Mouse (Mus musculus) stomach, embryonic 14.5 days (tissue): ENCODE measurements around the gene BC051142. TPM values are rescaled to one million over a fixed set of nuclear protein-coding genes. Genes with fewer than 3 reads are reported as not detected.

Source experiments
- ATAC-seq: fragments of 200-750 bp; cut with Nextera tagmentation; 2 replicates; pipeline ENCODE4 v1.8.0; 2017; ENCODE audit warnings: low read depth, moderate TSS enrichment; ENCODE audit not compliant: insufficient number of reproducible peaks, insufficient read depth, low FRiP score
- H3K27ac ChIP-seq: fragments of 300-500 bp; sonication (generic); 2 replicates; pipeline ENCODE4 v1.5.1; 2014; ENCODE audit warnings: mild to moderate bottlenecking, low read length, moderate library complexity, mixed read lengths
- H3K27me3 ChIP-seq: fragments of 300-500 bp; sonication (generic); 2 replicates; pipeline ENCODE4 v1.6.1; 2014; ENCODE audit warnings: low read length, control low read depth, mixed read lengths; ENCODE audit not compliant: control insufficient read depth, insufficient read depth
- H3K36me3 ChIP-seq: fragments of 300-500 bp; sonication (generic); 2 replicates; pipeline ENCODE4 v1.6.1; 2014; ENCODE audit warnings: mild to moderate bottlenecking, control low read depth, low read length, moderate library complexity, mixed read lengths; ENCODE audit not compliant: control insufficient read depth, insufficient read depth
- H3K4me1 ChIP-seq: fragments of 300-500 bp; sonication (generic); 2 replicates; pipeline ENCODE4 v1.6.1; 2014; ENCODE audit warnings: low read length, control low read depth, mixed read lengths; ENCODE audit not compliant: control insufficient read depth, insufficient read depth
- H3K4me2 ChIP-seq: fragments of 300-500 bp; sonication (generic); replicated peaks from 2 replicates; pipeline ENCODE4 v1.6.1; 2014; ENCODE audit warnings: low read depth, low read length, control low read depth
- H3K4me3 ChIP-seq: fragments of 300-500 bp; sonication (generic); 2 replicates; pipeline ENCODE4 v1.5.1; 2014; ENCODE audit warnings: low read depth, low read length, control low read depth
- H3K9ac ChIP-seq: fragments of 300-500 bp; sonication (generic); replicated peaks from 2 replicates; pipeline ENCODE4 v1.6.1; 2014; ENCODE audit warnings: low read depth, mild to moderate bottlenecking, control low read depth, low read length, moderate library complexity, mixed read lengths
- H3K9me3 ChIP-seq: fragments of 300-500 bp; sonication (generic); 2 replicates; pipeline ENCODE4 v1.6.1; 2016; ENCODE audit warnings: low read depth, low read length, control low read depth; ENCODE audit not compliant: control insufficient read depth
- WGBS: fragments of 180-500 bp; shearing (Covaris S2); extraction: QIAGEN DNeasy Blood & Tissue Kit; methylation state at CpG from one replicate; pipeline ENCODE4 v1.1.7; 2014; 5-methylcytosine and 5-hydroxymethylcytosine counted together
- polyA plus RNA-seq: library from polyadenylated mRNA; unstranded; fragments of >200 nt; fragmentation: Nextera tagmentation; extraction: Ambion mirVana; gene quantifications from 2 replicates; pipeline ENCODE4 v1.2.1, GENCODE M21; 2014

The BC051142 gene
- polyA plus RNA-seq, 1 experiment from 2014 or later = 0.85 TPM

DNA sequence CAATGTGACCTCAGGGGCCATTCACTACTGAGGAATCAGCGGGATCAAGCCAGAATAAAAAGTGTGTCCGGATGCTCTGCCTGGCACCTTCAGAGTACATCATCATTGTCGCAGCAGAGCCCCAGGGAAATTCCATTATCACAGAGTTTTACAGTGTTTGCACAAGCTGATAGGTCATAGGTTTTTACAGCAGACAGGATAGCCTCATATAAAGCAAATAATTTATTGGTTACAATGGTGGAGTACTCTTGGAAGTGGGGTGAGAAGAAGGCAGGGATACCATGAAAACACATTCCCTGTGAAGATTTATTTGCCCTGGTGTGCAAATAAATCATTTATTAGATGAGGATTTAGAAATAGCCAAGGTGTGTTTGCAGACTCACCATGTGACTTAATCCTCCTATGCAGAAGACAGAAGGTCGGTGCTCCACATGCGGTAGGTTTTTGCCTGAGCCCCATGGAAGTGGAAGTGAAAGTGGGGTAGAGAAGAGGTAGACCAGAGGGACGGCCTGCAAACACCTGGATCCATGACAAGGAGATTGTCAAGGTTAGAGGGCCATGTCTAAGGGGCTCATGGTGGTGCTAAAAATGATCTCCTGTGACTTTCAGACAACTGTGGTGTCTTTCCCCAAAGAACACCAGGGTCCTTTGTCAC is 25.4 kb upstream of the BC051142 start:
- Histone ChIP-seq H3K36me3 (no peaks in the 10 kb centered on the region), H3K4me2 (no peak overlapping the region), H3K9ac (no peak overlapping the region), H3K27me3 (no peaks in the 10 kb centered on the region), H3K4me1 (no peaks in the 10 kb centered on the region), H3K27ac (no peak overlapping the region), H3K9me3 (no peaks in the 10 kb centered on the region), H3K4me3 (no peak overlapping the region)
- WGBS = 57% methylated on average over 6 of the region's 6 CpGs
- no peak for ATAC-seq

DNA sequence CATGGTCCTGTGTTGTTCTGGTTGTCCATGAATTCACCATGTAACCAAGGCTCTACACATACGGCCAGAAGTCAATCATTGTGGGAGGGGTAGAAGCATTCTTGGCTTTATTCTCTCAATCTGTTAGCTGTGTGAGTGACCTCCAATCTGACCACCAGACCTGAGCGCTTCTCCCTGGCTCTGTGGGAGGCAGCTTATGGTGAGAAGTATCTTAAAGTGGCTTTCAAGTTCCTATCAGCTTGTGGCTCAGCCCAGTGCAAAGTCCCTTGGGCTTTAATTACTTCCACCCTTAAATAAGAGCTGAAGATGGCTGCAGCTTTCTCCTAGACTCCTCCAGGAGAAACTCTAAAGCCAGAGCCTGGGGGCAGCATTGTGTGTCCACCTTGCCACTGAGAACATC is 21.8 kb upstream of the BC051142 start, which contains the start of gene Btnl1:
Btnl1 (plus strand) TSS at position 286 of the 400 bp plus-strand sequence.
- Histone ChIP-seq H3K36me3 (no peaks in the 10 kb centered on the region), H3K9ac (no peak within 1 kb of the TSS), H3K4me2 (no peak within 1 kb of the TSS), H3K27me3 (no peaks in the 10 kb centered on the region), H3K4me1 (no peaks in the 10 kb centered on the region), H3K4me3 (no peak within 1 kb of the TSS), H3K9me3 (no peaks in the 10 kb centered on the region), H3K27ac (no peak within 1 kb of the TSS)
- WGBS = 77% methylated on average over 2 of the region's 2 CpGs
- no peak for ATAC-seq

DNA sequence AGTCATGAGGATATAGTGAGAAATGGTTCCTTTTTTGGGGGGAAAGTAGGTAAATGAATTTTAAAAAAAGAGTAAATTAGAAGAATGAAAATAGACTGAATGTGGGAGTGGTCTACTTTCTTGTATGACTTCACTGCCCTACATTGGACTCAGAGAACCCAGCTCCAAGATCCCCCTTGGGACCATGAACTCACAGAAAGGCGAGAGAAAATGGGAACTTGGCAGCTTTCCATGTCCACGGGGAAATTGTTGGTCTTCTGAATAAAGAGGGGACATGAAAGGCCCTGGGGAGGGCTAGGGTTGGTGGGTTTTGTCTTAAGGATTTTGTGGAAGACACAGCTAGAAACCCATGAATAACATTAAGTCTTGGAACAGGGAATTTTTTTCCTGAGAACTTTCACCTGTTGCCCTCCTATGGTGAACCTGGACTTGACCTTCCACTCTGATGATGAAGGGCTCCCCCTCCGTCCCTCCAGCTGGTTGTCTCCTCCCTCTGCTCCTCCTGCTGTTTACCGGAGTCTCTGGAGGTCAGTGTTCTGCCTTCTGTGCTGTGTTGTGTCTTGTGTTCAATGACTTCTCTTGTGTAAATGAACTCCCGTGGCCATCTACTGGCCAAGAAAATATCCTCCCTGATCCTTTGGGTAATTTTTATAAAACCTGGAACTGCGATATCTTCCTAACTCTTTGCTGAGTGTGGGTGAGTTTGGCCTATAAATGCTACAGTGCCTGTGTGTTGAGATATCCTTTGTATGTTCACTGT is 21.0 kb upstream of the BC051142 start:
- Histone ChIP-seq H3K4me2 (no peak overlapping the region), H3K27ac (no peak overlapping the region), H3K9ac (no peak overlapping the region), H3K4me3 (no peak overlapping the region), H3K9me3 (no peaks in the 10 kb centered on the region), H3K36me3 (no peaks in the 10 kb centered on the region), H3K4me1 (no peaks in the 10 kb centered on the region), H3K27me3 (no peaks in the 10 kb centered on the region)
- WGBS = 58% methylated on average over 6 of the region's 6 CpGs
- ATAC-seq = no peak

DNA sequence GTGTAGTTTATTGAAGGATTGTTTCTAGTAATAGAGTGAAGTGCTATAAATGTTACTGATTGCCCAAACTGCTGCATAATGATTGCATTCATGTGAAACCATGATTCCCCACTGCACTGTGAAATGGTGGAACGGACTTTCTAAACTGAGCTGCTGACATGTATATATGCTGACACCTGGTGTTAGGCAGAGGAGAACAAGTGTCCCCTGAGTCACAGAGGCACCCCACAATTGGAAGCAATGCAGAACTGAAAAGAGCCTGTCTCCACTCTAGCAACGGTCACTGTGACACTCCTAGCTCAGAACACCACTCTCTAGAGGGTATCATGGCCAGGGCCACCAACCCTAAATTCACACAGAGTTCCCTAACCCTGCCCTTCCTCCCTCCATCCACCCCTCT is 19.9 kb upstream of the BC051142 start:
- no peaks in the 10 kb centered on the region for H3K9me3 ChIP-seq
- no peak for ATAC-seq
- no peaks in the 10 kb centered on the region for H3K36me3 ChIP-seq
- H3K27me3 ChIP-seq = no peaks in the 10 kb centered on the region
- H3K4me3 ChIP-seq = no peak overlapping the region
- H3K4me2 ChIP-seq = no peak overlapping the region
- no peak overlapping the region for H3K9ac ChIP-seq
- WGBS = 67% methylated on average over 2 of the region's 2 CpGs
- no peak overlapping the region for H3K27ac ChIP-seq
- no peaks in the 10 kb centered on the region for H3K4me1 ChIP-seq

DNA sequence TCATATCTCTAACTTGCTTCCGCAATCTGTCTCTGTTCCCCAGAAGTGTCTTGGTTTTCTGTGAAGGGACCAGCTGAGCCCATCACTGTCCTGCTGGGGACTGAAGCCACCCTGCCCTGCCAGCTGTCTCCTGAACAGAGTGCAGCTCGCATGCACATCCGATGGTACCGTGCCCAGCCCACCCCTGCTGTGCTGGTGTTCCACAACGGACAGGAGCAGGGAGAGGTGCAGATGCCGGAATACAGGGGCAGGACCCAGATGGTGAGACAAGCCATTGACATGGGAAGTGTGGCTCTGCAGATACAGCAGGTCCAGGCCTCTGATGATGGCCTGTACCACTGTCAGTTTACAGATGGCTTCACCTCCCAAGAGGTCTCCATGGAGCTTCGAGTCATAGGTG is 19.2 kb upstream of the BC051142 start:
- Histone ChIP-seq H3K36me3 (no peaks in the 10 kb centered on the region), H3K9me3 (no peaks in the 10 kb centered on the region), H3K27me3 (no peaks in the 10 kb centered on the region), H3K27ac (no peak overlapping the region), H3K9ac (no peak overlapping the region), H3K4me3 (no peak overlapping the region), H3K4me2 (no peak overlapping the region), H3K4me1 (no peaks in the 10 kb centered on the region)
- WGBS = 82% methylated on average over 7 of the region's 7 CpGs
- ATAC-seq = no peak

DNA sequence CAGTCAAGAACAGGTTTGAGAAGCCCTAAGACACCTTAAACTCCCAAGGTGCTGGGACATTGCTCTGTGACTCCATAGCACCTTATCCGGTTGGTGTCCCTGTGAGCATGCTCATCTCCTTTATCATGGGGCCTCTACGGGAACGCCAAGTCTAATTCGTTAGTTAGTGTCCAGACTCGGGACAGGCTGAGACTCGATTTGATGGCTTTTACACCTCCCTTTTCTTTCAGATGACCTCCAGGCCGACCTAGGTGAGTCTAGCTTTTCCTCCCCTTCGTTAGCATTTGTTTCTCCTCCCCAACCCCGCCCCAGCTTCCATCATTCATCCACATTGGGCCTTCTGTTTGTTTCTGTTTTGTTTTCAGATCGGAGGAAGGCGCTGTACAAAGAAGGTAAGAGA is 16.7 kb upstream of the BC051142 start:
- no peaks in the 10 kb centered on the region for H3K4me1 ChIP-seq
- no peak overlapping the region for H3K27ac ChIP-seq
- H3K9ac ChIP-seq = no peak overlapping the region
- no peaks in the 10 kb centered on the region for H3K36me3 ChIP-seq
- H3K4me3 ChIP-seq = no peak overlapping the region
- WGBS = 70% methylated on average over 11 of the region's 11 CpGs
- H3K4me2 ChIP-seq = no peak overlapping the region
- H3K27me3 ChIP-seq = no peaks in the 10 kb centered on the region
- no peak for ATAC-seq
- no peaks in the 10 kb centered on the region for H3K9me3 ChIP-seq

DNA sequence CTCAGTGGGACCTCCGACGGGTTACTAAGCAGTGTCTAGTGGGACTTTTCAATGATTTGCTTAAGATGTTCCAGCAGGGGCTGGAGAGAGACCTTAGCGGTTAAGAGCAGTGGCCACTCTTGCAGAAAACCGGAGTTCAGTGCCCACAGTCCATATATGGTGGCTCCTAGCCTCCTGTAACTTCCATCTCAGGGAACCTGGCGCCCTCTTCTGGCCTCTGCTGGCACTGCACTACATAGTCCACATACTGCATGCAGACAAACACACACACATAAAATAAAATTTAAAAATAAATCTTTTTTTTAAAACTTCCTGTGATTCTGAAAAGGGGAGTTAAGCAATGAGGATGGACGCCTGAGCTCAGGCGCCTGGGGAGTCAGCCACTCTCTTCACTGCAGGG is 15.4 kb upstream of the BC051142 start:
- no peak for ATAC-seq
- H3K27ac ChIP-seq = no peak overlapping the region
- no peak overlapping the region for H3K4me3 ChIP-seq
- no peaks in the 10 kb centered on the region for H3K9me3 ChIP-seq
- H3K4me2 ChIP-seq = no peak overlapping the region
- WGBS = 74% methylated on average over 7 of the region's 7 CpGs
- no peak overlapping the region for H3K9ac ChIP-seq
- H3K4me1 ChIP-seq = no peaks in the 10 kb centered on the region
- no peaks in the 10 kb centered on the region for H3K36me3 ChIP-seq
- no peaks in the 10 kb centered on the region for H3K27me3 ChIP-seq

DNA sequence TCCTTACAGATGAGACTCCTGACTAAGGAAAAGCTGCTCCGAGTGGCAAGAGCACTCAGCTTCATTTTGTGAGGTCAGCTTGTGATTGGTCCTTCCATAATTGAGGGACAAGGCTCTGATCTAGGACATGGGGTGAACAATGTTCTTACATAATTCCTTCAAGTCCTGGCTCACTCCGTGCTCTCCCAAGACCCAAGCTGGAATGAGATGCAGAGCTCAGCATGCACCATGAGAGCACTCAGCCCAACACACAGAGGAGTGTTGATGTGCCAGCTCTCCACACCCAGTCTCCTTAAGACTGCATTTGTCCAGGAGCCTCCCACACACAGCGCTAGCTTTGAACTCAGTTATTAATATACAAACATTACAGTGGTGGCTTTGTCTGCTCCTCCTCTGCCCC is 13.9 kb upstream of the BC051142 start:
- H3K9me3 ChIP-seq = no peaks in the 10 kb centered on the region
- no peaks in the 10 kb centered on the region for H3K4me1 ChIP-seq
- no peak overlapping the region for H3K4me2 ChIP-seq
- H3K9ac ChIP-seq = no peak overlapping the region
- no peaks in the 10 kb centered on the region for H3K36me3 ChIP-seq
- WGBS = 55% methylated on average over 3 of the region's 3 CpGs
- no peak for ATAC-seq
- no peak overlapping the region for H3K4me3 ChIP-seq
- no peak overlapping the region for H3K27ac ChIP-seq
- H3K27me3 ChIP-seq = no peaks in the 10 kb centered on the region
